Comparison of ENCODE assay signal across 1 mouse cellular context in the genomic region with DNA sequence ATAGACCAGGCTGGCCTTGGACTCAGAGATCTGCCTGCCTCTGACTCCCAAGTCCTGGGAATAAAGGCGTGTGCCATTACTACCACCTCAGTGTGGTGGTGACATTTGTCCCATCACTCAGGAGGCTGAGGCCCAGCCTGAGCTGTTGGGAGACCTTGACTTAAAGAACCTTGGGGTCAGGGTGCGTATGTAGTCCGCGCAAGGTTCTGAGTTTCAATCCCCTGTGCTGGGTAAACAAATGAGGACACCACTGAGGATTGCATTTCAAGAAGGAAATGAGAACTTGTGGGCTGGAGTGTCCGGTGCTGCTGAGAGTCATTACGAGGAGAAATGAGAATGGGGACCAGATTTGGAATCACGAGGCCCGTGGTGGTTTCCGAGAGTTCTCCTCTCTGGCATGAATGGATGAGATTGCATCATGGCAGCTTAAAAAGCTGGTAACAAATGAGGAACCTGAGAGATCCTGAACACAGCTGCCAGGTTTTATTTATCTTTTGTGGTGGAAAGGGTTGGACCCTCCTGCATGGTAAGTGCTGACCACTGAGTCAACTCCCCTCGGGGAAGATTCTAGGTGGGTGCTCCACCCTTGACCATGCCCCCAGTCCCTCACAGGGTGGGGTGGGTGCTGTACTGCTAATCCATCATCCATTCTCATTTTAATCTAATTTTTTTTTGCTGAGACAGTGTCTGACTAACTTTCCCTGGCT.
TF ChIP-seq lines count a peak whose summit lies in the region.

No protein-coding gene starts in this region.

TF ChIP-seq in CH12.LX, 34 proteins besides CTCF, POLR2A, EP300 and RAD21:
- TF ChIP-seq MYC (IDR thresholded peaks at IDR 0.05; ENCODE audit: low read depth, low read length) (peak; percentile 92), ZC3H11A (IDR thresholded peaks at IDR 0.05; ENCODE audit: low read depth, low read length) (no peak), PAX5 (IDR thresholded peaks at IDR 0.05; ENCODE audit: low read length) (no peak), CHD2 (IDR thresholded peaks at IDR 0.05; ENCODE audit: low read length) (peak; percentile 86), USF1 (IDR thresholded peaks at IDR 0.05; ENCODE audit: low read depth, low read length) (peak; percentile 22; the same call in 1 of the 2 replicates), MAFK (IDR thresholded peaks at IDR 0.05; ENCODE audit: insufficient replicate concordance, low read length) (peak; percentile 74; the same call in 1 of the 2 replicates), USF2 (conservative IDR thresholded peaks at IDR 0.05; ENCODE audit: low read depth, low read length) (no peak), MAZ (IDR thresholded peaks at IDR 0.05; ENCODE audit: low read depth, low read length) (peak; percentile 81), TBP (conservative IDR thresholded peaks at IDR 0.05; ENCODE audit: low read depth, low read length) (peak; percentile 78), BHLHE40 (IDR thresholded peaks at IDR 0.05; ENCODE audit: low read depth, low read length) (peak; percentile 92), HCFC1 (IDR thresholded peaks at IDR 0.05; ENCODE audit: low read depth, low read length) (no peak; the same call in 1 of the 2 replicates), ZNF384 (IDR thresholded peaks at IDR 0.05; ENCODE audit: low read depth, low read length) (peak; percentile 66), JUN (IDR thresholded peaks at IDR 0.05; ENCODE audit: insufficient read depth, low read depth, low read length) (peak; percentile 82), SMC3 (IDR thresholded peaks at IDR 0.05; ENCODE audit: low read depth, low read length) (peak; percentile 31; the same call in 1 of the 2 replicates), E2F4 (IDR thresholded peaks at IDR 0.05; ENCODE audit: insufficient replicate concordance, low read depth, low read length) (peak; percentile 45; the same call in 1 of the 2 replicates), TCF12 (IDR thresholded peaks at IDR 0.05; ENCODE audit: low read depth, low read length) (peak; percentile 99), MXI1 (IDR thresholded peaks at IDR 0.05; ENCODE audit: low read depth, low read length) (peak; percentile 21; the same call in 1 of the 2 replicates), MAX (IDR thresholded peaks at IDR 0.05; ENCODE audit: low read length) (peak; percentile 85; the same call in 1 of the 2 replicates), RCOR1 (conservative IDR thresholded peaks at IDR 0.05; ENCODE audit: low read depth, low read length) (peak; percentile 45; the same call in 1 of the 2 replicates), GABPA (IDR thresholded peaks at IDR 0.05; ENCODE audit: insufficient replicate concordance, low read depth, low read length) (no peak), ZMIZ1 (IDR thresholded peaks at IDR 0.05; ENCODE audit: low read depth, low read length) (peak; percentile 32; the same call in 1 of the 2 replicates), ETS1 (conservative IDR thresholded peaks at IDR 0.05; ENCODE audit: low read depth, low read length) (peak; percentile 95), KAT2A (IDR thresholded peaks at IDR 0.05; ENCODE audit: insufficient replicate concordance, low read length) (peak; percentile 56; the same call in 1 of the 2 replicates), POLR2AphosphoS2 (IDR thresholded peaks at IDR 0.05; ENCODE audit: low read depth, low read length) (no peak), SIN3A (IDR thresholded peaks at IDR 0.05; ENCODE audit: low read length) (peak; percentile 84), IRF4 (IDR thresholded peaks at IDR 0.05; ENCODE audit: low read depth, low read length) (peak; percentile 97), JUND (conservative IDR thresholded peaks at IDR 0.05; ENCODE audit: low read depth, low read length) (peak; percentile 92), NRF1 (IDR thresholded peaks at IDR 0.05; ENCODE audit: low read depth, low read length) (peak; percentile 52; the same call in 1 of the 2 replicates), ELF1 (IDR thresholded peaks at IDR 0.05; ENCODE audit: low read depth, low read length) (peak; percentile 19; the same call in 1 of the 2 replicates), UBTF (IDR thresholded peaks at IDR 0.05; ENCODE audit: low read depth, low read length) (peak; percentile 61; the same call in 1 of the 2 replicates), CHD1 (IDR thresholded peaks at IDR 0.05; ENCODE audit: low read depth, low read length) (peak; percentile 80; the same call in 1 of the 2 replicates), NELFE (IDR thresholded peaks at IDR 0.05; ENCODE audit: low read depth, low read length) (no peak), ZKSCAN1 (IDR thresholded peaks at IDR 0.05; ENCODE audit: borderline replicate concordance, low read depth, low read length) (no peak), MEF2A (IDR thresholded peaks at IDR 0.05; ENCODE audit: borderline replicate concordance, low read depth, low read length) (peak; percentile 97)
TF ChIP-seq in CH12.LX: peak in this region for 26.
